Mouse (Mus musculus) small intestine, adult 2 months (tissue): Measurements from ENCODE around the gene Cyp2d11. TPM values are rescaled to one million over a fixed set of nuclear protein-coding genes. Genes with fewer than 3 reads are reported as not detected.

ENCODE experiments used
- H3K27ac ChIP-seq: fragments of 200-500 bp; 2 replicates; pipeline ENCODE4 v1.5.1; 2012; ENCODE audit warnings: low read depth, low read length, control low read depth, inconsistent platforms; ENCODE audit not compliant: insufficient read depth
- H3K27me3 ChIP-seq: fragments of 200-500 bp; 2 replicates; pipeline ENCODE4 v1.6.1; 2012; ENCODE audit warnings: mild to moderate bottlenecking, moderate library complexity, low read length, inconsistent platforms; ENCODE audit not compliant: control insufficient read depth, insufficient read depth
- H3K36me3 ChIP-seq: fragments of 200-500 bp; 2 replicates; pipeline ENCODE4 v1.6.1; 2012; ENCODE audit warnings: mild to moderate bottlenecking, low read length, control low read depth, inconsistent platforms; ENCODE audit not compliant: control insufficient read depth, insufficient read depth
- H3K4me1 ChIP-seq: fragments of 200-500 bp; 2 replicates; pipeline ENCODE4 v1.6.1; 2012; ENCODE audit warnings: low read length, inconsistent platforms, mixed read lengths; ENCODE audit not compliant: control insufficient read depth, insufficient read depth, insufficient read length
- H3K4me3 ChIP-seq: fragments of 200-500 bp; 2 replicates; pipeline ENCODE4 v1.5.1; 2012; ENCODE audit warnings: low read depth, mild to moderate bottlenecking, control low read depth, inconsistent platforms, low read length, moderate library complexity
- CTCF ChIP-seq: fragments of 200-500 bp; IDR thresholded peaks from 2 replicates; pipeline ENCODE4 v1.5.1; 2012; ENCODE audit warnings: low read depth, mild to moderate bottlenecking, control low read depth, inconsistent platforms, low read length, moderate library complexity, mixed read lengths; ENCODE audit not compliant: insufficient replicate concordance, insufficient read length; ENCODE audit errors: extremely low read depth
- POLR2A ChIP-seq: fragments of 200-500 bp; IDR thresholded peaks from 2 replicates; pipeline ENCODE4 v1.6.1; 2012; ENCODE audit warnings: low read depth, mild to moderate bottlenecking, control low read depth, inconsistent platforms, low read length, moderate library complexity
- WGBS: fragments of 180-500 bp; shearing (Covaris S2); methylation state at CpG from one replicate; pipeline ENCODE4 v1.1.7; 2018; 5-methylcytosine and 5-hydroxymethylcytosine counted together
- polyA plus RNA-seq: library from polyadenylated mRNA; depleted of rRNA; stranded (reverse); fragments of >200 nt; gene quantifications from 2 replicates; pipeline ENCODE4 v1.2.3, GENCODE M21; 2012

Gene Cyp2d11
- polyA plus RNA-seq, 1 experiment: not detected

DNA sequence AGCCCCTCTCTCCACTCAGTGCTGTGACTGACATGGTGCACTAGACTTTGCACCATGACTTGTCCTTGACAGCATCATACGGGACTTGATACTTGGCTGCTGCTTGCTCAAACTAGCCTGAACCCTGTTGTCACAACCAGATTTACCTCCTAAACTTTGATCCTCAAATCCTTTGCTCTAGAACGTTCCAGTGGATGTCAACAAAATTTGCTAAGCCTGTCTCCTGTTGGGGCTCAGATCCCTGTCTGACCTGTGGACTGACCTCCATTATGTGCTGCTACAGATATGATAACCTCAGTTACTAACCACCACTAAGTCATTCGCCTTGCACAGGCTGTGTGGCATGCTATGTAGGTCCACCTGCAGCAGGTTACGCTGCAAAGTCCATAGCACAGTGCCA lies 29.1 kb upstream of the Cyp2d11 start:
- Histone ChIP-seq H3K27ac (no peak overlapping the region), H3K27me3 (no peaks in the 10 kb centered on the region), H3K4me1 (no peaks in the 10 kb centered on the region), H3K36me3 (no peaks in the 10 kb centered on the region), H3K4me3 (no peak overlapping the region)
- WGBS: 61% methylated on average over 4 of the region's 4 CpGs
- TF ChIP-seq POLR2A (no peak), CTCF (no peak)

DNA sequence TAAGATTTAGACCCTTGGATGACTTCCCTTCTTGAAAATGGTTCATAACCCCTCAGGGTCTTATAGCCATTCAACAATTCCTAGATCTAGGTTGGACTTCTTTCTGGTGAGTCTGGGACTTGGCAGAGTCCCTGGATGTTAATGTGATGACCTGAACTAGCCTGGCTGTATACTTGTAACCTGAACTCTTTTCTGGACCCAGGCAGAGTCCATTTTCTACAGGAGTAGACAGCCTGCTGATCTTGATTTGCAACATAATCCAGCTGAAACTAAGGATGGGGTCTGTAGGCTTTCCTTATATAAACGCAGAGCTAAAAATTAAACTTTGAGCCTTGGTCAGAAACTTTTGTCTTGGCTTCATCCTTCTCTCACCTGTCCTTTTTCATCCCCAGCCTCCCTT lies 24.8 kb upstream of the Cyp2d11 start:
- Histone ChIP-seq H3K27ac (no peak overlapping the region), H3K36me3 (no peaks in the 10 kb centered on the region), H3K4me3 (no peak overlapping the region), H3K4me1 (peaks cover 3% of the 10 kb centered on the region), H3K27me3 (no peaks in the 10 kb centered on the region)
- WGBS: 82% methylated on average over 1 of the region's 1 CpGs
- no peak for TF ChIP-seq POLR2A
- no peak for TF ChIP-seq CTCF

DNA sequence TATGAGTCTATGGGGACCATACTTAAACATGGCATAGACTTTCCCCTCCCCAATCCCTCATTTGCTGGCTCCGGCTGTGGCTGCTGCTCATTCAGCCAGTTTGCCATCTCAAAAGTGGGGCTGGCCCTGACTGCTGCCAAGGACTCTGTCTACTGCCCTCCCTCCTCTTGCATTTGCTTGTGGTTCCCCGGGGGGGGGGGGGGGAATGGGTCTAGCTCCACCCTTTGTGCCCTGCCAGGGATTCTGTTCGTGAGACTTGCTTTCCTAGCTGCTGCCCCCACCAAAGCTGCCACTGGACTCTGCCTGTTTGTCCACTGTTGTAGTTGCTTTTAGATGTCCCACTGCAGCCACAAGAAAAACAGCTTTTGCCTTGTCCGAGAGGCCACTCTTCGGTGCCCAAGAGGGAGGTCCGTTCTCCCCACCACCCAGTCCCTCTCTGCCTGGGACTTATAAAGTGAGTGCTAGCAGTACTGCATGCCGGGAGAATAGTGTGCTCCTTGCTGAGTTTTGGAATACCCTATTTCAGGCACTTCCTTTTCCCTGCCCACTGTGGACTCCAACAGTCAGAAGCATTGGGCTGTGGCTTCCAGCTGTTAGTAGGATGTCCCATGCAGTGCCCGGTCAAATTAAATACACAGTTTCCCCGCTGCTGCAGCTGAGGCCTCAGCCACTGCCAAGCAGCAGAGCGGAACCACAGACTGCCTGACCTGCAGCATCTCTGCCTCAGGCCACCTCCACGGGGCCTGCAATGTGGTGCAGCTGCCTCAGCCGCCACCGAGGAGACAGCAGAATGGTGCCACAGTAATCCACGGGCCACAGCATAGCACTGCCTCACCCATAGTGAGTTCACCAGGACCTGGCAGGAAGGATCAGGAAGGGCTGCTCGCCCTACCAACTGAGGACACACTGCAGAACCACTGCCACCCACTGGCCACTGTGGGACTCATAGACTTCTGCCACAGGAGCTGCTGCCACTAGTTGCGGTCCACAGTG lies 23.3 kb upstream of the Cyp2d11 start:
- no peaks in the 10 kb centered on the region for H3K36me3 ChIP-seq
- H3K4me3 ChIP-seq: peak overlapping the region; percentile 8; the same call in 1 of the 2 replicates
- no peak overlapping the region for H3K27ac ChIP-seq
- 39% methylated on average over 16 of the region's 16 CpGs for WGBS
- H3K4me1 ChIP-seq: peaks cover 3% of the 10 kb centered on the region
- TF ChIP-seq CTCF (peak; percentile 81), POLR2A (no peak)
- H3K27me3 ChIP-seq: no peaks in the 10 kb centered on the region

- peaks cover 4% of the 10 kb centered on the region; the same call in 1 of the 2 replicates for H3K4me1 ChIP-seq
- no peak overlapping the region for H3K4me3 ChIP-seq
- no peaks in the 10 kb centered on the region for H3K27me3 ChIP-seq
- TF ChIP-seq POLR2A: no peak
- H3K27ac ChIP-seq: no peak overlapping the region
- 73% methylated on average over 4 of the region's 4 CpGs for WGBS
- H3K36me3 ChIP-seq: no peaks in the 10 kb centered on the region
Observed at GRCm38 (mm10) chr15:82407536-82407935, 13.7 kb upstream of the Cyp2d11 start.

GRCm38 (mm10) chr15:82406981-82407380 lies 13.2 kb upstream of the Cyp2d11 start, which contains the start of gene Cyp2d10:
Cyp2d10 (minus strand) TSS chr15:82407195.
- Histone ChIP-seq H3K4me1 (peaks cover 4% of the 10 kb centered on the region; the same call in 1 of the 2 replicates), H3K4me3 (no peak within 1 kb of the TSS), H3K27ac (no peak within 1 kb of the TSS), H3K36me3 (no peaks in the 10 kb centered on the region), H3K27me3 (no peaks in the 10 kb centered on the region)
- TF ChIP-seq POLR2A: no peak
- TF ChIP-seq CTCF: no peak
- WGBS: 87% methylated on average over 6 of the region's 6 CpGs

DNA sequence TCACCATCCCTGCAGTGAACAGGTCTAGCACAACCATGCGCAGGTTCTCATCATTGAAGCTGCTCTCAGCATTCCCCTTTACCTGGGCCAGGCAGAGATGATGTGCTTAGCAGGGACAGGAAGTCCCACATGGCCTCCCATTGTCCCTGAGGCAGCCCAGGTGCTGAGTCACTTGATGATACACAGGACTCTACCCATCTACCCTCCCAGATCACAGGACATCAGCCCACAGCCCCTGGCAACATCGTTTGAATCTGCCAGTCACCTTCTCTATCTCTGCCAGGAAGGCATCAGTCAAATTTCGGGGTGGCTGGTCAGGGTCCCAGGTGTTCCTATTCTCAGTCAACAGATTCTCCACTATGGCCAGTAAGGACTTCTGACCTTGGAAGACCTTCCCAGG lies 10.3 kb upstream of the Cyp2d11 start:
- TF ChIP-seq POLR2A (no peak), CTCF (no peak)

GRCm38 (mm10) chr15:82403606-82404005 lies 9.8 kb upstream of the Cyp2d11 start:
- H3K27me3 ChIP-seq: no peaks in the 10 kb centered on the region
- no peaks in the 10 kb centered on the region for H3K36me3 ChIP-seq
- peaks cover 4% of the 10 kb centered on the region; the same call in 1 of the 2 replicates for H3K4me1 ChIP-seq
- no peak overlapping the region for H3K27ac ChIP-seq
- TF ChIP-seq POLR2A (no peak), CTCF (no peak)
- WGBS: 92% methylated on average over 9 of the region's 9 CpGs
- no peak overlapping the region for H3K4me3 ChIP-seq

More for the DNA sequence above, 10.3 kb upstream of the Cyp2d11 start:
- no peak overlapping the region for H3K27ac ChIP-seq
- H3K4me3 ChIP-seq: no peak overlapping the region
- WGBS: 83% methylated on average over 3 of the region's 3 CpGs
- H3K27me3 ChIP-seq: no peaks in the 10 kb centered on the region
- H3K4me1 ChIP-seq: peaks cover 4% of the 10 kb centered on the region; the same call in 1 of the 2 replicates
- H3K36me3 ChIP-seq: no peaks in the 10 kb centered on the region
